Mouse (Mus musculus): ENCODE results near the gene Tcf7l2. TPM values are rescaled to one million over a fixed set of nuclear protein-coding genes. Genes with fewer than 3 reads are reported as not detected.

Tcf7l2 gene
- total RNA-seq, 4 experiments from 2014 or later, result 15.4 to 39.4 (median 26.8) TPM

- DNase-seq, result no peak
Observed at GRCm38 (mm10) chr19:55794946-55795340, 53.3 kb downstream of the Tcf7l2 start.

DNA sequence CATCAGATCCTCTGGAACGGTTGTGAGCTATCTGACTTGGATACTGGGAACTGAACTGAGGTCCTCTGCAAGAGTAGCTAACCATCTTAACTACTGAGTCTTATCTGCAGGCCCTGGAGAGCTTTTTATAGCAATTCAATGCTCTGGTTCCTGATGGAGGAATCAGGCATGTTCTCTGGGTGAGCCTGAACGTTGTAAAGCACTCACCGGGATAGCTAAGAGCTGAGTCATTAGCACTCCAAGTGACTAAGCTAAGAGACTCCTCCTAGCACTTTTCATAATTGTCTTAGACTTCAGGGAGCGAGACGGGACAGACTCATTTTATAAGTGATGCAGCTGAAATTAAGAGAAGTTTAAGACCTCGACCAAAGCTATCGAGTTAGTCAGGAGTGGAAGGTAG lies 53.7 kb downstream of the Tcf7l2 start:
- DNase-seq, result no peak

DNA sequence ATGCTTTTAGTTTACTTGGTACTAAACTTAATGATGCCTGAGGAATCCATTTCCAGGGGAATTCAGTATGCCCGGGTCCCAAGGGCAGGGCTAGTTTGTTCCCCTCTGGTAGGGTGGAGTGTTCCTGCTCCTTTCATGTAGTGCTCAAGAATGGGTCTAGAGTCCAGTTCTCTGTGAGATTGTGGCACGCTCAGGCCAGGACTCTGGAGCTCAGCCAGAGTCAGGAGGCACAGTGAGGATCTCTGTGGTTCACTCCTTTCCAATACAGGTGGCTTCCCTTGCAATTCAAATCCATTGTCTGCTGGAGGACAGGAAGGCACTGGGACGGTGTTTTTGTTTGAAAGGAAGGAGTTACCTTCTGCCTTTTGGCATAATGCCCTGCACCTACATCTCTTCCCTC lies 56.2 kb downstream of the Tcf7l2 start:
- DNase-seq, result no peak

- no peak for DNase-seq
Observed at GRCm38 (mm10) chr19:55799411-55799810, 57.8 kb downstream of the Tcf7l2 start.

- DNase-seq, result no peak
Observed at GRCm38 (mm10) chr19:55800059-55800458, 58.4 kb downstream of the Tcf7l2 start.

DNA sequence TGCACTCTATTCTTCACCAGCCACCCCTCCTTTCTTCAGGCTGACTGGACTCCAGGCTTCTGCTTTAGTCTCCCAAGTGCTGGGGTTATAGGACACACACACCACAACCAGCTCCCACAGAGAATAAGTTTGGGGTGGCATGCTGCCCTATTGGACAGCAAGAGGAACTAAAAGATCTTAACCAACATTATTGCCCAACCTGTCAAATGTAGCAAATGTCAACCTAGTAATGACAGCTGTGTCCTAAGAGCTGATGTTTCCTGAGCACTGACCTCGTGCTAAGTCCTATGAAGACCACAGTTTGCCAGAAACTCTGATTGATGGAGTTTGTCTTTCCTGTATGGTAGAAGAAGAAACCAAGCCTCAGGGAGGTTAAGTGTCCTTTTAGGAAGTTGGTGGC lies 61.5 kb downstream of the Tcf7l2 start:
- no peak for DNase-seq

GRCm38 (mm10) chr19:55803797-55804196 lies 62.2 kb downstream of the Tcf7l2 start:
- no peak for DNase-seq

DNA sequence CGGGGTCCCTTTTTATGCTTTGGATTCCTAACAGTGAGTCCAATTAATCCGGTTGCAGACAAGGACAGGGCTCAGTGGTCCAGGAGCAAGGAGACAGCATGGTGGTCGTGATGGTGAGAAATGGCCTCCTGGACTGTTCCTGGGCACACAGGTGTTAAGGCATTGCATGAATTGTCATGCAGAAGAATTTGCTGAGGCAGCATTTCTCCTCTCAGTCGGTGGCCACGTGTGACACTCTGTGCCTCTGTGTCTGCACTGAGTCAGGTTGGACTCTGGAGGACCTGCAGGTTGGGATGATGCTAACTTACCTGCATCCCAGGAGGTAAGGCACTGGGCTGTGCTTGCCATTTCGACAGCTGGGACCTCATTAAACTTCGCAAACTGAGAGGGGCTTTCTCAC lies 63.2 kb downstream of the Tcf7l2 start:
- DNase-seq, result no peak

GRCm38 (mm10) chr19:55806434-55807193 lies 65.0 kb downstream of the Tcf7l2 start:
- DNase-seq, result no peak

DNA sequence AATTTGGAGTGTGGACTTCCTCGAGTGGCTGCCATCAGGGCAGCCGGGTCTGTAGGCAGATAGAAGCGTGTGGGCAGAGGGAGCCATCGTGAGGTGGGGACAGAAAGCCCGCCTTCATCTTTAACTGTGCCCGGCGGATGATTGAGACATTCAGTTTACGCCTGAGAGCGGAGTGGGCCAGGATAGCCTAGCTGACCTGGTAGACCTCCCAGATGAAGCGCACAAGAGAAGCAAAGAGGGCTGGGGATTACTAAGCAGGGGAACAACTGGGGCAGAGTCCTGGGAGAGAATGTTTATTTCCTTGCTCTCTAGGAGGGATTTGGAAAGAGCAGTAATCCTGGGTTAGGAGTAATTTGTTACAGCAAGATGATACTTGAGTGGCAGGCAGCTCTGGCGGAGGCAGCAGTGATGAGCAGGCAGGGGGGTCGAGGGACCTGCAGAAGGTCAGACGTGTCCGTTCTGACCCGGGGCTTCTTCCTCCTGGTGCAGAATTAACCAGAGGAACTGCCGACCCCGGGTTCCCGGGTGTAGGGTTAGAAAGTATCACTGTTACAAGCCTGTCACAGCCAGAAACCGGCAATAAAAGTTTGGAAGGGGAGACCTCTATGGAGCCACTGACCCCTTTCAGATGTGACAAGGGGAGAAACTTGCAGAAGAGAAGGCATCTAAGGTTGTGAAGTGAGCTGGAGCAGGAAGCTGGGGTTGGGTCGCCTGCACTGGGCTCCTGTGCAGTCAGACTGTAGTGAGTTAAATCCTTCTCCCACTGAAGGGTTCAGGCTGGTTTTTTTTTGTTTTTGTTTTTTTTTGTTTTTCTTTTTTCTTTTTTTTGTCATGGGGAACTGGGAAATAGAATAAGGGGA lies 65.8 kb downstream of the Tcf7l2 start:
- no peak for DNase-seq

- DNase-seq, result no peak
Observed at GRCm38 (mm10) chr19:55808304-55808703, 66.7 kb downstream of the Tcf7l2 start.

GRCm38 (mm10) chr19:55809539-55809938 lies 67.9 kb downstream of the Tcf7l2 start:
- DNase-seq, result no peak

- no peak for DNase-seq
Observed at GRCm38 (mm10) chr19:55812236-55812635, 70.6 kb downstream of the Tcf7l2 start.

- DNase-seq, result no peak
Observed at GRCm38 (mm10) chr19:55815010-55815790, 73.6 kb downstream of the Tcf7l2 start.

- DNase-seq, result no peak
Observed at GRCm38 (mm10) chr19:55816974-55817373, 75.4 kb downstream of the Tcf7l2 start.

DNA sequence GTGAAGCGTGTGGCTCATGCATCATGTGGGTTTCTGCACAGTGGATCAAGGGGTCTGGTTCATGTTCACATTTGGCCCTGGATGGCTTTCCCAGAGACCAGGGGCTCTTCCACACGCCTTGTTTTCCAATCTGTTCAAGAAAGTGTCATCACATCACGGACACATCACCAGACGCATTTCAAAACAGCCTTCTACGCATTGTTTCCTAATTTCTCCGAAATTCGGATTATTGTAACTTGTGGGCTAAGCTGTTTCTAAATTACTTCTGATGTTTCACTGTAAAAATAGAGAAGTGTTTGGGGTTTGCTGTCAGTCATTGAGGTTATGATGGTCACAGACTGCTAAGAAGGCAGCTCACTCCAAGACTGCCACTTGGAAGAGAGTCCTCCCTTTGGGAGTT lies 78.6 kb downstream of the Tcf7l2 start:
- no peak for DNase-seq

DNA sequence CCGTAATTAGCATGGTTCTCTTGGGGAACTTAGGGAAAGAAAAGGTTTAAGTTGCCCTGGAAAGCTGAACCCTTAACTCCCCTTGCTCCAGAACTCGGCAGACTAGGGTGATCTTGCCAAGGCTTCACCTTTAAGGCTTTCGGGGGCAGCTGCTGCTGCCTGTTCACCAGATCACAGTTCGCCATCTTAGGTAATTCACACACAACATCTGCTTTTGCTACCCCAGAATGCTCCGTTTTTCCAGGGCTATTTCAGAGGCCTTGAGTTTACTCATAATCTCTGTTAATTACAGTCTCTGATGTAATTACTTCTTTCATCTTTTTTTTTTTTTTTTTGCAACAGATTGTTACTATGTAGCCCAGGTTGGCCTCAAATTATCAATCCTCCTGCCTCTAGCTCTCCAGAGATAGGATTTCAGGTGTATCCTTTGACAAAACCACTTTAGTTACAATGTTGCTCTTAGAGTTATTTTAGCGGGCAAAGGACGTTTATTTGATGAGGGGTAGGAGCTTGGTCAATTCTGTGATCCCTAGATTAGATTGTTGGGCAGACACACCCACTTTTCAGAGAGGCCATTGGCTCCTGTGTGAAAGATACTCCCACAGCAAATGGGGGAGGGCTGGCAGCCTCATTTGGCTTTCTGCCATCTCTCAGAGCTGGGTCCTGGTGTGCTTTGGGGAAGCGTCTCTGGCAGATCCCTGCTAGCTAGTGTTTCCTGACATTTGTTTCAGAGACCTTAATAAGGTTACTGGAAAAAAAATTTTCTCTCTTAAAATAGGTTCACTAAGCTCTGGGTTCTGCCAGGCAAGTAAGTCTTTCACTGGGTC lies 83.6 kb downstream of the Tcf7l2 start:
- no peak for DNase-seq

DNA sequence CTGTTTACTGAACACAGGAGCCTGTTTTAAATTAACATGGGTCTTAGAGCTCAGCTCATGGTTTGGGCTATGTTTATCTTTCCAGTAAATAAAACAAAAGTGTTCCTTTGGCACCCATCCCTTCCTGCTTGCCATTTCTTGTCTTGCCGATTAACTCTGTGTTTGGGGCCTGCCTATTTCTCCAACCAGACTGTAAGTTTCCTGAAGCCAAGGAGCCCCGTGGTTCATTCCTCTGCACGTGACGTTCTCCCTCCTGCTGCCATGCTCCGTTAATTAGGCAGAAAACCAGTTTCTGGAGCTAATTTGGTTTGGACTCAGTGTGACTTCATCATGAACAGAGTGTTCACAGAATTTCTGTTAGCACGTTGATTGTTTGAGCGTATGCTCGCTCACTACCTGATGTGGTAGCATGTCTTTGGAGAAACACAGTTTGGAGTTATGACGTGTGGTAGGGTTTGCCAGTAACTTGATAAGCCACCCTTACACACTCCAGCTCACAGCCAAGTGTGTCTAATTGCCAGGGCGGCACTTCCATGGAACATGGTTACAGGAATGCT lies 84.4 kb downstream of the Tcf7l2 start:
- DNase-seq, result no peak

GRCm38 (mm10) chr19:55827613-55828259 lies 86.1 kb downstream of the Tcf7l2 start:
- no peak for DNase-seq

GRCm38 (mm10) chr19:55830976-55831559 lies 89.4 kb downstream of the Tcf7l2 start:
- no peak for DNase-seq

GRCm38 (mm10) chr19:55832122-55832521 lies 90.5 kb downstream of the Tcf7l2 start:
- no peak for DNase-seq

Data from adrenal gland, adult 8-10 months (tissue).